Mouse (Mus musculus): Measurements from ENCODE around the gene Olfr39.
"Not testable (repeated sequence)": the region's sequence is repeated elsewhere in the genome, so short reads cannot be mapped to it uniquely, and the experiment has no call there.

Gene Olfr39

GRCm38 (mm10) chr9:20282051-20282450, at the start of gene Olfr39:
TSS of gene Olfr39 (plus strand) at chr9:20282351.
- DNase-seq (ENCODE audit: low read depth in 2 of 2, low spot score in 2 of 2) = no peak

DNA sequence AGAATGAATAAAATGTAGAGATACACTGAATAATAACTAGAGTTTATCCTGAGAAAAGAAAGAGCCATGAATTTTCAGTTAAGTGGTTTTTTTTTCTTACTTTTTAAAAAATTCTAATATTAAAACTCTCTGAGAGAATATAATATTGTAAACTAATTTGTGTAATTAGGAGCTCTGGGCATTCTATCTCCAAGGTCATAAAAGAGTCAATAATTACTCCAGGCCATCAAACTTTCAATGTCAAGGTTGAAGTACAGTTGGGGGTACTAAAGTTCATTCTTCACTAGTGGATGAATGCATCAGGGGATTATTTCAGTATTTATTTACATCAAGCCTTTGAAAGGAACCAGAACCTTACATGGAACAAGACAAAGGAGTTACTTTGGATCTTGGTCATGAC, 45.3 kb upstream of the Olfr39 start, which contains the start of gene Olfr872:
TSS of gene Olfr872 (plus strand) at position 301 of the 400 bp plus-strand sequence.
- DNase-seq (ENCODE audit: low read depth in 2 of 2, low spot score in 2 of 2) = no peak

GRCm38 (mm10) chr9:20237378-20237777, 44.8 kb upstream of the Olfr39 start:
- no peak for DNase-seq (ENCODE audit: low read depth in 2 of 2, low spot score in 2 of 2)

DNA sequence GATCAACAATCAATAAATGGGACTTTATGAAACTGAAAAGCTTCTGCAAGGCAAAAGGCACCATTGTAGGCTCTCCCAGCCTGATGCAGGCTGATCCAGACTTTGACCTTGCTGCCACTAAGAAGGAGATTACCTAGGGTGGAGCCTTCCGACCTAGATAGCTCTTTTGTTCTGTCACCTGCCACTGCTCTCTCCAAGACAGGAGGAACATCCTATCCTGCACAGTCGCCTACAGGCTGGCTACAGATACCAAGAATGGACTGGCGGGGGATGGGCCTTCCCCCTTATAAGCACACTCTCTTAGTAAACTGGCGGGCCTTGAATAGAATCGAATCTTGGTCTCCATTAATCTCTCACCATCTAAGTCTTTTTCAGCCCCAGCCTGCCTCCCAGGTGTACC, 13.4 kb downstream of the Olfr39 start:
- DNase-seq (ENCODE audit: low read depth in 2 of 2, low spot score in 2 of 2) = not testable (repeated sequence)

GRCm38 (mm10) chr9:20298232-20298631, 16.1 kb downstream of the Olfr39 start, which contains the start of gene Olfr873:
TSS of gene Olfr873 (plus strand) at chr9:20298532.
- no peak for DNase-seq (ENCODE audit: low read depth in 2 of 2, low spot score in 2 of 2)

GRCm38 (mm10) chr9:20335994-20336393, 53.8 kb downstream of the Olfr39 start, which contains the start of gene Olfr18:
TSS of gene Olfr18 (minus strand) at chr9:20336094.
- no peak for DNase-seq (ENCODE audit: low read depth in 2 of 2, low spot score in 2 of 2)

Measured in CD8-positive naive resting alpha-beta T cell, adult 2 months (primary cell).